Mouse (Mus musculus): ENCODE measurements around the gene Zcchc7.
"Not testable (repeated sequence)": the region's sequence is repeated elsewhere in the genome, so short reads cannot be mapped to it uniquely, and the experiment has no call there.

The Zcchc7 gene

GRCm38 (mm10) chr4:44944426-44945075 is 188.9 kb downstream of the Zcchc7 start:
- H3K27me3 ChIP-seq (ENCODE audit: control insufficient read depth, insufficient read depth, low read length, poor library complexity, severe bottlenecking): no peaks in the 10 kb centered on the region
- no peaks in the 10 kb centered on the region for H3K36me3 ChIP-seq (ENCODE audit: control insufficient read depth, insufficient read depth, low read length, poor library complexity, severe bottlenecking)
- DNase-seq (ENCODE audit: low read depth, low spot score): peak; percentile 66

- not testable (repeated sequence) for H3K36me3 ChIP-seq (ENCODE audit: control insufficient read depth, insufficient read depth, low read length, poor library complexity, severe bottlenecking); DNase-seq (ENCODE audit: low read depth, low spot score); H3K27me3 ChIP-seq (ENCODE audit: control insufficient read depth, insufficient read depth, low read length, poor library complexity, severe bottlenecking)
Observed at GRCm38 (mm10) chr4:44946126-44946525, 190.4 kb downstream of the Zcchc7 start.

DNA sequence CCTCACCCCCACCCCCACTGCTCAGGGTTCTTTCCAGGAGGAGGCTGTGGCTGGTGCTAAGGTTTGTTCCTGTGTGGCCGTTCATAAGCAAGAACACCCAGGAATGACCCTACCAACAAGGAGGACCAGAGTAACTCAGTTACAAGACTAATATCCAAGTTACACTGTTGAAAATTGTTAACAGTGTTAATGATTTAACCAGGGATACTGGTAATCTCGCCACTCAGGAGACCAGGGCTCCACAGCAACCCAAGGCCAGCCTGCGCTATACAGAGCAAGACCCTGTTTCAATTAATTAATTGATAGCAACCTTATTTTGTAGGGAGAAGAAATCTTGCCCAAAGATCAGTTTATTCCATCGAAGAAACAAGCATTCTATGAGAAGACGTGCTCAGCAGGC is 191.8 kb downstream of the Zcchc7 start:
- DNase-seq (ENCODE audit: low read depth, low spot score): no peak
- Histone ChIP-seq H3K36me3 (ENCODE audit: control insufficient read depth, insufficient read depth, low read length, poor library complexity, severe bottlenecking) (no peaks in the 10 kb centered on the region), H3K27me3 (ENCODE audit: control insufficient read depth, insufficient read depth, low read length, poor library complexity, severe bottlenecking) (no peaks in the 10 kb centered on the region)

DNA sequence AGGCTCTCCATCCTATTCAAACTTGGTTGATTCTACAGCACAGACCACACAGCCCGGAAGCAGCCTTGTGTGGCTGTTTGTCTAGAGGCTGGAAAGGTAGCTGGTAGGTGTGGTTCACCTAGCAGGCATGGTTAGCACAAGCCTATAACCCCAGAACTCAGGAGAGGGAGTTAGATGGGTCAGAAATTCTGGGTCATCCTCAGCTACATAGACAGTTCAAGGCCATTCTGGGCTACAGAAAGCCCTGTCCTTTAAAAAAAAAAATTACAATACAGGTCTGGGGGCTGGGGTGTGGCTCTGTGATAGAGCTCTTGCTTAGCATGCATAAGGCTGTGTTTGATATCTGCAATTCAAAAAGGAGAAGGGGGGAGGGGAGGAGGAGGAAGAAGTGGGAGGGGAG is 192.6 kb downstream of the Zcchc7 start:
- Histone ChIP-seq H3K36me3 (ENCODE audit: control insufficient read depth, insufficient read depth, low read length, poor library complexity, severe bottlenecking) (no peaks in the 10 kb centered on the region), H3K27me3 (ENCODE audit: control insufficient read depth, insufficient read depth, low read length, poor library complexity, severe bottlenecking) (no peaks in the 10 kb centered on the region)
- DNase-seq (ENCODE audit: low read depth, low spot score): no peak

DNA sequence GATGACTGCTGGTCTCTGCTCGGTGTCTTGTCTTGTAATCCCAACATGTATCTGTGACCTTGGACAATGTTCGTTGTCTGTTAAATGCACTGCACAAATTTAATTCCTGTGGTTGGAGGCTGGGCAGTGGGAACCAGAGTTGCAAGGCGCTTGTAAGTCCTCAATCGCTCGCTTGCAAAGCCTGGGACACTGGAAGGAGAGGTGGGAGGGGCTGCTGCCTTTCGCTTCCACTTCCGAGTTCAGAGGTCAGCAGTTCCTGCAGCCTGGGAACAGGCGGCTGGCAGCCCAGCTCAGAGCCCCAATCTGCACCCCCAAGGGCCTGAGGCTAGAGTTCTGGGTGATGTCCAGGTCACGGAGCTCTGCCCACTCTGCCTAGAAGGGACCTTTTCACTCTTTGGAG is 197.4 kb downstream of the Zcchc7 start:
- DNase-seq (ENCODE audit: low read depth, low spot score): no peak
- H3K27me3 ChIP-seq (ENCODE audit: control insufficient read depth, insufficient read depth, low read length, poor library complexity, severe bottlenecking): no peaks in the 10 kb centered on the region
- H3K36me3 ChIP-seq (ENCODE audit: control insufficient read depth, insufficient read depth, low read length, poor library complexity, severe bottlenecking): no peaks in the 10 kb centered on the region

DNA sequence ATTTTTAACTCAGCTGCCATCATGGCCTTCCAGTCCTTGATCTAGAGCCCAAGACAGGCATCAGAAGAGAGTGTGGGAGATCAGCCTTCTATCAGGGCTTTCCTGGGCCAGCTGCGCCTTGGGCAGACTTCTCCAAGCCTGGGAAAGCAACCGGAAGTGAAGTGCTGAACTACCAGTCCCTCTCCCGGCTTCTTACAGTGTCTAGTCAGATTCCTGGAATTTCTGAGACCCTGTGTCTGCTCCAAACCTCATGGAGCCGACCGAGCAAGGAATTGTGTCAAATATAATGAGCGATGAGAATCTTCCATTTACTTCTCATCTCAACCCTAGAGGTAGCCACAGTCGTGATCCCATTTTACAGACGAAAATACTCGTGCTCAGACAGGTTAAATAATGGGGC is 203.1 kb downstream of the Zcchc7 start:
- no peak for DNase-seq (ENCODE audit: low read depth, low spot score)
- H3K36me3 ChIP-seq (ENCODE audit: control insufficient read depth, insufficient read depth, low read length, poor library complexity, severe bottlenecking): no peaks in the 10 kb centered on the region
- no peaks in the 10 kb centered on the region for H3K27me3 ChIP-seq (ENCODE audit: control insufficient read depth, insufficient read depth, low read length, poor library complexity, severe bottlenecking)

- Histone ChIP-seq H3K27me3 (ENCODE audit: control insufficient read depth, insufficient read depth, low read length, poor library complexity, severe bottlenecking) (no peaks in the 10 kb centered on the region), H3K36me3 (ENCODE audit: control insufficient read depth, insufficient read depth, low read length, poor library complexity, severe bottlenecking) (no peaks in the 10 kb centered on the region)
- DNase-seq (ENCODE audit: low read depth, low spot score): no peak
Observed at GRCm38 (mm10) chr4:44959220-44959619, 203.5 kb downstream of the Zcchc7 start.

GRCm38 (mm10) chr4:44963156-44963555 is 207.5 kb downstream of the Zcchc7 start:
- H3K27me3 ChIP-seq (ENCODE audit: control insufficient read depth, insufficient read depth, low read length, poor library complexity, severe bottlenecking): no peaks in the 10 kb centered on the region
- H3K36me3 ChIP-seq (ENCODE audit: control insufficient read depth, insufficient read depth, low read length, poor library complexity, severe bottlenecking): no peaks in the 10 kb centered on the region
- no peak for DNase-seq (ENCODE audit: low read depth, low spot score)

DNA sequence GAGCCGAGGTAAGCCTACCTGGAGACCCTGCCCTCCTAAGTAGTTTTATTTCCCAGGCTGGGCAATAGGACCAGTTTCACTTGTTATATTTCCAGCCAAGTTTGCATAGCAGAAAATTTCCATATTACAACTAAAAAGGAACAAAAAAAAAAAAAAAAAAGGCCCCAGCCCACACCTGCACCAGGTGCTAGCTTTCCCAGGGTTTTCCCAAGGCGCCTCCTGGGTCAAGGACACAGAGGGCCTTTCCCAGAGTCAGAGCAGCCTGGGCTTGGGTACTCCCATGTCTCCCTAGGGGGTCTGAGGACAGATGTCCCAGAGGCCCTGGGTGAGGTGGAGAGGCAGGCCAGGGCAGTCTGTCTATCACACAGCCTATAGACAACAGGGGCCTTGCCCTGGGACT is 209.5 kb downstream of the Zcchc7 start:
- H3K27me3 ChIP-seq (ENCODE audit: control insufficient read depth, insufficient read depth, low read length, poor library complexity, severe bottlenecking): no peaks in the 10 kb centered on the region
- no peaks in the 10 kb centered on the region for H3K36me3 ChIP-seq (ENCODE audit: control insufficient read depth, insufficient read depth, low read length, poor library complexity, severe bottlenecking)
- no peak for DNase-seq (ENCODE audit: low read depth, low spot score)

GRCm38 (mm10) chr4:44965736-44966135 is 210.1 kb downstream of the Zcchc7 start:
- H3K36me3 ChIP-seq (ENCODE audit: control insufficient read depth, insufficient read depth, low read length, poor library complexity, severe bottlenecking): no peaks in the 10 kb centered on the region
- H3K27me3 ChIP-seq (ENCODE audit: control insufficient read depth, insufficient read depth, low read length, poor library complexity, severe bottlenecking): no peaks in the 10 kb centered on the region
- no peak for DNase-seq (ENCODE audit: low read depth, low spot score)

DNA sequence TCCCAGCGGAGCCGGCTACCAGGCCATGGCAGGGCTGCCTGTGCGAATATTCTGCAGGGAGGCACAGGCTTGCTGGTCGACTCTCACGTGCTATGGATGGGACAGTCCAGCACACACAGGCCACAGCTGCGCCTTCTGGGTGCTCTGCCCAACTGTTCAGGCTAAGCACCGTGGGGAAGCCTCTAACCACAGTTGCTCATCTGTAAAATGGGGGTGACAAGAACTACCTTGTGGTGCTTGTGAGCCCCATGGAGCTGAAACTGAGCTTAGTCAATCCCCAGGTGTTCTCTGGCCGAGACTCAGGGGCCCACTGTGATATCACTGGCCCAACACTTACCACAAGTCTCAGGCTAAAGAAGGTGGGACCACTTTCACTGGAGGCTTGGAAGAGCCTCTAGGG is 211.7 kb downstream of the Zcchc7 start:
- peak; percentile 80 for DNase-seq (ENCODE audit: low read depth, low spot score)
- Histone ChIP-seq H3K27me3 (ENCODE audit: control insufficient read depth, insufficient read depth, low read length, poor library complexity, severe bottlenecking) (no peaks in the 10 kb centered on the region), H3K36me3 (ENCODE audit: control insufficient read depth, insufficient read depth, low read length, poor library complexity, severe bottlenecking) (no peaks in the 10 kb centered on the region)

- Histone ChIP-seq H3K27me3 (ENCODE audit: control insufficient read depth, insufficient read depth, low read length, poor library complexity, severe bottlenecking) (no peaks in the 10 kb centered on the region), H3K36me3 (ENCODE audit: control insufficient read depth, insufficient read depth, low read length, poor library complexity, severe bottlenecking) (no peaks in the 10 kb centered on the region)
- DNase-seq (ENCODE audit: low read depth, low spot score): peak; percentile 85
Observed at GRCm38 (mm10) chr4:44970056-44970455, 214.4 kb downstream of the Zcchc7 start.

- Histone ChIP-seq H3K27me3 (ENCODE audit: control insufficient read depth, insufficient read depth, low read length, poor library complexity, severe bottlenecking) (no peaks in the 10 kb centered on the region), H3K36me3 (ENCODE audit: control insufficient read depth, insufficient read depth, low read length, poor library complexity, severe bottlenecking) (no peaks in the 10 kb centered on the region)
- peak; percentile 86 for DNase-seq (ENCODE audit: low read depth, low spot score)
Observed at GRCm38 (mm10) chr4:44970612-44971110, 215.0 kb downstream of the Zcchc7 start.

GRCm38 (mm10) chr4:44973450-44973849 is 217.8 kb downstream of the Zcchc7 start:
- no peaks in the 10 kb centered on the region for H3K27me3 ChIP-seq (ENCODE audit: control insufficient read depth, insufficient read depth, low read length, poor library complexity, severe bottlenecking)
- H3K36me3 ChIP-seq (ENCODE audit: control insufficient read depth, insufficient read depth, low read length, poor library complexity, severe bottlenecking): no peaks in the 10 kb centered on the region
- peak; percentile 90 for DNase-seq (ENCODE audit: low read depth, low spot score)

- no peak for DNase-seq (ENCODE audit: low read depth, low spot score)
- H3K27me3 ChIP-seq (ENCODE audit: control insufficient read depth, insufficient read depth, low read length, poor library complexity, severe bottlenecking): no peaks in the 10 kb centered on the region
- no peaks in the 10 kb centered on the region for H3K36me3 ChIP-seq (ENCODE audit: control insufficient read depth, insufficient read depth, low read length, poor library complexity, severe bottlenecking)
Observed at GRCm38 (mm10) chr4:44973871-44974270, 218.2 kb downstream of the Zcchc7 start.

- no peak for DNase-seq (ENCODE audit: low read depth, low spot score)
Observed at GRCm38 (mm10) chr4:44974331-44974730, 218.7 kb downstream of the Zcchc7 start.

More at GRCm38 (mm10) chr4:44974331-44974730, 218.7 kb downstream of the Zcchc7 start:
- no peaks in the 10 kb centered on the region for H3K27me3 ChIP-seq (ENCODE audit: control insufficient read depth, insufficient read depth, low read length, poor library complexity, severe bottlenecking)
- H3K36me3 ChIP-seq (ENCODE audit: control insufficient read depth, insufficient read depth, low read length, poor library complexity, severe bottlenecking): no peaks in the 10 kb centered on the region

All from splenic B cell, adult 2 months (primary cell).